Mouse (Mus musculus) ES-E14 (cell line): ENCODE data around the gene Spdye4c. TPM values are rescaled to one million over a fixed set of nuclear protein-coding genes. Genes with fewer than 3 reads are reported as not detected.

Source experiments
- DNase-seq: peaks from one replicate; pipeline ENCODE4 v3.0.0-alpha.2; 2013; ENCODE audit warnings: low read depth, low spot score
- H3K27ac ChIP-seq: 2 replicates; pipeline ENCODE4 v1.5.1; 2012; ENCODE audit warnings: low read depth, mild to moderate bottlenecking, low read length, moderate library complexity, mixed read lengths; ENCODE audit not compliant: poor library complexity, insufficient read depth, severe bottlenecking
- H3K36me3 ChIP-seq: 2 replicates; pipeline ENCODE4 v1.6.1; 2012; ENCODE audit warnings: mild to moderate bottlenecking, low read length, moderate library complexity, mixed read lengths; ENCODE audit not compliant: control insufficient read depth, poor library complexity, insufficient read depth, severe bottlenecking
- H3K4me1 ChIP-seq, 2 experiments: fragments of 150-350 bp in 1 of 2; sonication (generic) in 1 of 2; 2 replicates each; pipeline ENCODE4 v1.6.1; 2012; ENCODE audit warnings: low read length in 2 of 2, mild to moderate bottlenecking in 1 of 2, mixed read lengths in 1 of 2; ENCODE audit not compliant: control insufficient read depth in 2 of 2, insufficient read depth in 2 of 2, poor library complexity in 1 of 2
- H3K4me3 ChIP-seq, 2 experiments: fragments of 150-350 bp in 1 of 2; sonication (generic) in 1 of 2; 2 replicates each; pipeline ENCODE4 v1.5.1; 2012; ENCODE audit warnings: low read length in 2 of 2, low read depth in 1 of 2, mild to moderate bottlenecking in 1 of 2, mixed read lengths in 1 of 2; ENCODE audit not compliant: insufficient read depth in 1 of 2, poor library complexity in 1 of 2, severe bottlenecking in 1 of 2
- H3K9ac ChIP-seq: 2 replicates; pipeline ENCODE4 v1.6.1; 2012; ENCODE audit warnings: low read depth, mild to moderate bottlenecking, low read length, mixed read lengths; ENCODE audit not compliant: poor library complexity, insufficient read depth, severe bottlenecking
- H3K9me3 ChIP-seq: fragments of 150-350 bp; sonication (generic); 2 replicates; pipeline ENCODE4 v1.6.1; 2012; ENCODE audit warnings: low read depth, mild to moderate bottlenecking, low read length; ENCODE audit not compliant: control insufficient read depth, insufficient read depth
- CHD2 ChIP-seq: IDR thresholded peaks from 2 replicates; pipeline ENCODE4 v1.6.1; 2014; ENCODE audit warnings: mild to moderate bottlenecking, low read depth, low read length, inconsistent platforms
- HCFC1 ChIP-seq: IDR thresholded peaks from 2 replicates; pipeline ENCODE4 v1.6.1; 2012; ENCODE audit warnings: low read length, inconsistent platforms, borderline replicate concordance; ENCODE audit not compliant: insufficient read depth
- MAFK ChIP-seq: IDR thresholded peaks from 2 replicates; pipeline ENCODE4 v1.6.1; 2014; ENCODE audit warnings: mild to moderate bottlenecking, low read depth, low read length, inconsistent platforms; ENCODE audit not compliant: insufficient read depth
- ZC3H11A ChIP-seq: IDR thresholded peaks from 2 replicates; pipeline ENCODE4 v1.6.1; 2012; ENCODE audit warnings: low read depth, mild to moderate bottlenecking, inconsistent platforms, low read length, borderline replicate concordance
- ZNF384 ChIP-seq: IDR thresholded peaks from 2 replicates; pipeline ENCODE4 v1.6.1; 2012; ENCODE audit warnings: low read depth, low read length, inconsistent platforms
- in situ Hi-C, 2 experiments: fragments of 600-800 bp; cut with MboI; formaldehyde crosslinking; loops; one replicate each; pipeline ENCODE4 v1.15.1; 2025; ENCODE audit warnings: low sequenced_read_pairs in 2 of 2, inconsistent platforms in 1 of 2; ENCODE audit not compliant: unreplicated experiment in 2 of 2
- total RNA-seq: library from RNA; depleted of rRNA; stranded (reverse); fragments of 300-350 nt; gene quantifications from 2 replicates; pipeline ENCODE4 v1.2.3, GENCODE M21; 2012

Spdye4c gene
- total RNA-seq, 1 experiment, result not detected

GRCm38 (mm10) chr2:128548262-128548661 is 42.7 kb upstream of the Spdye4c start:
- H3K4me3 ChIP-seq, result no peak overlapping the region
- no peak for TF ChIP-seq ZNF384
- TF ChIP-seq ZC3H11A, result no peak
- TF ChIP-seq MAFK, result no peak
- no peak for TF ChIP-seq CHD2
- no peak for TF ChIP-seq HCFC1
- in situ Hi-C loops, result no loop called here

GRCm38 (mm10) chr2:128549561-128549960 is 41.4 kb upstream of the Spdye4c start:
- Histone ChIP-seq H3K9me3 (no peaks in the 10 kb centered on the region), H3K27ac (no peak overlapping the region), H3K4me1 (0 out of 4 replicates have a peak, but pooled peaks cover 2 to 3% of the 10 kb centered on the region in 2 experiments), H3K36me3 (no peaks in the 10 kb centered on the region), H3K9ac (no peak overlapping the region), H3K4me3 (no peak overlapping the region)
- TF ChIP-seq CHD2 (no peak), ZC3H11A (no peak), MAFK (no peak), ZNF384 (no peak), HCFC1 (no peak)
- in situ Hi-C loops, result no loop called here
- DNase-seq, result no peak

More at GRCm38 (mm10) chr2:128548262-128548661, 42.7 kb upstream of the Spdye4c start:
- Histone ChIP-seq H3K4me1 (0 out of 4 replicates have a peak, but pooled peaks cover 2 to 3% of the 10 kb centered on the region in 2 experiments), H3K9ac (no peak overlapping the region), H3K27ac (no peak overlapping the region), H3K36me3 (no peaks in the 10 kb centered on the region), H3K9me3 (no peaks in the 10 kb centered on the region)
- no peak for DNase-seq

GRCm38 (mm10) chr2:128549963-128550362 is 41.0 kb upstream of the Spdye4c start:
- Histone ChIP-seq H3K27ac (no peak overlapping the region), H3K4me3 (no peak overlapping the region), H3K4me1 (0 out of 4 replicates have a peak, but pooled peaks cover 2 to 3% of the 10 kb centered on the region in 2 experiments), H3K9ac (no peak overlapping the region), H3K9me3 (no peaks in the 10 kb centered on the region), H3K36me3 (no peaks in the 10 kb centered on the region)
- no peak for DNase-seq
- TF ChIP-seq ZC3H11A, result no peak
- TF ChIP-seq MAFK, result no peak
- TF ChIP-seq ZNF384, result no peak
- TF ChIP-seq CHD2, result no peak
- TF ChIP-seq HCFC1, result no peak
- in situ Hi-C loops, result no loop called here

GRCm38 (mm10) chr2:128552080-128552791 is 38.8 kb upstream of the Spdye4c start:
- no peak for TF ChIP-seq MAFK
- TF ChIP-seq CHD2, result no peak
- TF ChIP-seq ZNF384, result no peak
- Histone ChIP-seq H3K9me3 (no peaks in the 10 kb centered on the region), H3K36me3 (no peaks in the 10 kb centered on the region), H3K27ac (no peak overlapping the region), H3K4me3 (no peak overlapping the region), H3K9ac (no peak overlapping the region), H3K4me1 (0 out of 4 replicates have a peak, but pooled peaks cover 1 to 2% of the 10 kb centered on the region in 2 experiments)
- no peak for DNase-seq
- in situ Hi-C loops, result no loop called here
